Mouse (Mus musculus) layer of hippocampus, adult 8-10 months (tissue): Measurements from ENCODE around the gene Bmp2k. TPM values are rescaled to one million over a fixed set of nuclear protein-coding genes. Genes with fewer than 3 reads are reported as not detected.
A peak's percentile ranks its signal among the peaks of the same experiment; 100 is the strongest.

ENCODE experiments used
- DNase-seq, 2 experiments: peaks; one replicate each; pipeline ENCODE4 v3.0.0; 2022; ENCODE audit warnings: low spot score in 2 of 2
- total RNA-seq, 4 experiments: library from RNA; stranded (reverse); gene quantifications; 2 replicates each; pipeline ENCODE4 v1.2.4; 2022

Bmp2k gene
- total RNA-seq, 4 experiments from 2014 or later, result 13.3 to 24.0 (median 19.2) TPM

- DNase-seq, result no peak
These were observed 27.0 kb upstream of the Bmp2k start for GRCm38 (mm10) chr5:96970472-96970848.

GRCm38 (mm10) chr5:96972474-96973130, 24.9 kb upstream of the Bmp2k start:
- DNase-seq, result no peak

GRCm38 (mm10) chr5:96973714-96974113, 23.8 kb upstream of the Bmp2k start:
- no peak for DNase-seq

GRCm38 (mm10) chr5:96974661-96975060, 22.8 kb upstream of the Bmp2k start:
- no peak for DNase-seq

- DNase-seq, result no peak
These were observed 22.4 kb upstream of the Bmp2k start for GRCm38 (mm10) chr5:96975112-96975511.

- DNase-seq, result no peak
These were observed 21.3 kb upstream of the Bmp2k start for GRCm38 (mm10) chr5:96976150-96976549.

- DNase-seq, result no peak
These were observed 18.0 kb upstream of the Bmp2k start for GRCm38 (mm10) chr5:96979296-96980007.

GRCm38 (mm10) chr5:96980008-96980634, 17.4 kb upstream of the Bmp2k start:
- DNase-seq, result no peak

- DNase-seq, result no peak
These were observed 15.5 kb upstream of the Bmp2k start for GRCm38 (mm10) chr5:96981987-96982386.

- DNase-seq, result no peak
These were observed 14.3 kb upstream of the Bmp2k start for GRCm38 (mm10) chr5:96983142-96983541.

GRCm38 (mm10) chr5:96986850-96987249, 10.6 kb upstream of the Bmp2k start:
- no peak for DNase-seq

GRCm38 (mm10) chr5:96988880-96989279, 8.6 kb upstream of the Bmp2k start:
- DNase-seq, result no peak

- DNase-seq, result no peak
These were observed 6.3 kb upstream of the Bmp2k start for GRCm38 (mm10) chr5:96991156-96991555.

GRCm38 (mm10) chr5:96992651-96993050, 4.8 kb upstream of the Bmp2k start:
- DNase-seq, result no peak

GRCm38 (mm10) chr5:96993057-96993456, 4.4 kb upstream of the Bmp2k start:
- DNase-seq, result no peak

- no peak for DNase-seq
These were observed 1.7 kb upstream of the Bmp2k start for GRCm38 (mm10) chr5:96995791-96996190.

GRCm38 (mm10) chr5:96996401-96997309, 834 bp upstream of the Bmp2k start:
- DNase-seq, result no peak

GRCm38 (mm10) chr5:96997802-96998565, 495 bp downstream of the Bmp2k start:
- peak in 1 of 2 experiments; percentile 36 for DNase-seq

- DNase-seq, result no peak
These were observed 1.0 kb downstream of the Bmp2k start for GRCm38 (mm10) chr5:96998566-96998907.

GRCm38 (mm10) chr5:96999601-97000000, 2.1 kb downstream of the Bmp2k start:
- DNase-seq, result no peak

GRCm38 (mm10) chr5:97000524-97000923, 3.0 kb downstream of the Bmp2k start:
- DNase-seq, result no peak
